Mouse (Mus musculus) heart, adult 18-20 months (tissue): ENCODE measurements at regions not wholly inside any gene's neighbourhood (a gene's known extent, or its start where the extent isn't known, plus 50 kb on each side); places are given as distances from the start of the nearest gene placed in this dataset.

Experiments used
- DNase-seq, 2 experiments: peaks; one replicate each; pipeline ENCODE4 v3.0.0; 2021 to 2022; ENCODE audit warnings: mixed read lengths in 1 of 2

GRCm38 (mm10) chr13:15283065-15283464, 180.0 kb upstream of the Gli3 start:
- no peak for DNase-seq

- peak; percentile 42 to 62 for DNase-seq
These were observed 164.6 kb upstream of the Gli3 start for GRCm38 (mm10) chr13:15298457-15298856.

GRCm38 (mm10) chr13:15325413-15325812, 137.6 kb upstream of the Gli3 start:
- peak; percentile 7 to 12 for DNase-seq

- peak in 1 of 2 experiments; percentile 11 for DNase-seq
These were observed 136.9 kb upstream of the Gli3 start for GRCm38 (mm10) chr13:15326146-15326545.

- DNase-seq = no peak
These were observed 133.5 kb upstream of the Gli3 start for GRCm38 (mm10) chr13:15329561-15329960.

GRCm38 (mm10) chr13:15343474-15343873, 119.6 kb upstream of the Gli3 start:
- DNase-seq = no peak

- DNase-seq = no peak
These were observed 116.2 kb upstream of the Gli3 start for GRCm38 (mm10) chr13:15346866-15347265.

GRCm38 (mm10) chr13:15366437-15366836, 96.6 kb upstream of the Gli3 start:
- no peak for DNase-seq

- no peak for DNase-seq
These were observed 83.0 kb upstream of the Gli3 start for GRCm38 (mm10) chr13:15380081-15380480.

- no peak for DNase-seq
These were observed 67.8 kb upstream of the Gli3 start for GRCm38 (mm10) chr13:15395249-15395648.

- DNase-seq = no peak
These were observed 67.3 kb upstream of the Gli3 start for GRCm38 (mm10) chr13:15395694-15396093.

- DNase-seq = no peak
These were observed 64.4 kb upstream of the Gli3 start for GRCm38 (mm10) chr13:15398677-15399076.
